Mouse (Mus musculus) layer of hippocampus, adult 2 months (tissue): Measurements from ENCODE around the gene Uvrag. TPM values are rescaled to one million over a fixed set of nuclear protein-coding genes. Genes with fewer than 3 reads are reported as not detected.
A peak's percentile ranks its signal among the peaks of the same experiment; 100 is the strongest.
"Not testable (repeated sequence)": the region's sequence is repeated elsewhere in the genome, so short reads cannot be mapped to it uniquely, and the experiment has no call there.

Experiments
- DNase-seq, 2 experiments: peaks; one replicate each; pipeline ENCODE4 v3.0.0; 2022; ENCODE audit warnings: low spot score in 2 of 2
- H3K27ac ChIP-seq: fragments of 200-600 bp; 2 replicates; pipeline ENCODE4 v1.8.1; 2022
- H3K4me3 ChIP-seq: fragments of 200-600 bp; 2 replicates; pipeline ENCODE4 v1.8.1; 2022; ENCODE audit warnings: mild to moderate bottlenecking
- CTCF ChIP-seq: fragments of 200-600 bp; conservative IDR thresholded peaks from 2 replicates; pipeline ENCODE4 v1.8.1; 2022; ENCODE audit warnings: antibody characterized with exemption, mild to moderate bottlenecking, moderate library complexity
- total RNA-seq, 2 experiments: library from RNA; stranded (reverse); gene quantifications; 2 replicates each; pipeline ENCODE4 v1.2.3; 2021

The Uvrag gene
- total RNA-seq, 2 experiments from 2014 or later, result 48.9 to 52.4 TPM

GRCm38 (mm10) chr7:98968741-98969395 is 172.1 kb downstream of the Uvrag start:
- DNase-seq, result no peak
- H3K27ac ChIP-seq, result no peak overlapping the region
- TF ChIP-seq CTCF, result no peak

GRCm38 (mm10) chr7:98968082-98968674 is 172.8 kb downstream of the Uvrag start:
- peak overlapping the region; percentile 18 for H3K4me3 ChIP-seq
- TF ChIP-seq CTCF, result no peak
- DNase-seq, result peak in 1 of 2 experiments; percentile 42
- H3K27ac ChIP-seq, result no peak overlapping the region; the same call in 1 of the 2 replicates

More at GRCm38 (mm10) chr7:98968741-98969395, 172.1 kb downstream of the Uvrag start:
- no peak overlapping the region for H3K4me3 ChIP-seq

GRCm38 (mm10) chr7:98967672-98968071 is 173.3 kb downstream of the Uvrag start:
- peak overlapping the region; percentile 18; the same call in 1 of the 2 replicates for H3K4me3 ChIP-seq
- TF ChIP-seq CTCF, result no peak
- H3K27ac ChIP-seq, result no peak overlapping the region
- no peak for DNase-seq

- not testable (repeated sequence) for DNase-seq, H3K27ac ChIP-seq, H3K4me3 ChIP-seq
Measured at GRCm38 (mm10) chr7:98963581-98963980, 177.4 kb downstream of the Uvrag start.

- peak; percentile 82 for TF ChIP-seq CTCF
- H3K4me3 ChIP-seq, result no peak overlapping the region
- no peak overlapping the region for H3K27ac ChIP-seq
- peak; percentile 37 to 68 for DNase-seq
Measured at GRCm38 (mm10) chr7:98962547-98963311, 178.2 kb downstream of the Uvrag start.

GRCm38 (mm10) chr7:98962074-98962473 is 178.9 kb downstream of the Uvrag start:
- no peak overlapping the region for H3K4me3 ChIP-seq
- no peak for DNase-seq
- no peak for TF ChIP-seq CTCF
- H3K27ac ChIP-seq, result no peak overlapping the region

- Histone ChIP-seq H3K4me3 (no peak overlapping the region), H3K27ac (peak overlapping the region; percentile 28; the same call in 1 of the 2 replicates)
- no peak for TF ChIP-seq CTCF
- DNase-seq, result peak in 1 of 2 experiments; percentile 24
Measured at GRCm38 (mm10) chr7:98960274-98960673, 180.7 kb downstream of the Uvrag start.

GRCm38 (mm10) chr7:98959246-98959645 is 181.7 kb downstream of the Uvrag start:
- DNase-seq, result no peak
- H3K27ac ChIP-seq, result no peak overlapping the region
- H3K4me3 ChIP-seq, result no peak overlapping the region
- TF ChIP-seq CTCF, result no peak

- H3K27ac ChIP-seq, result no peak overlapping the region
- no peak overlapping the region for H3K4me3 ChIP-seq
- no peak for DNase-seq
- TF ChIP-seq CTCF, result no peak
Measured at GRCm38 (mm10) chr7:98958172-98958571, 182.8 kb downstream of the Uvrag start.

- DNase-seq, result no peak
- TF ChIP-seq CTCF, result no peak
- no peak overlapping the region for H3K27ac ChIP-seq
- no peak overlapping the region for H3K4me3 ChIP-seq
Measured at GRCm38 (mm10) chr7:98957111-98957741, 183.7 kb downstream of the Uvrag start.

GRCm38 (mm10) chr7:98956609-98957008 is 184.3 kb downstream of the Uvrag start:
- DNase-seq, result no peak
- TF ChIP-seq CTCF, result no peak
- H3K4me3 ChIP-seq, result no peak overlapping the region

GRCm38 (mm10) chr7:98953649-98954048 is 187.3 kb downstream of the Uvrag start:
- Histone ChIP-seq H3K4me3 (no peak overlapping the region), H3K27ac (no peak overlapping the region)
- no peak for DNase-seq
- no peak for TF ChIP-seq CTCF

More at GRCm38 (mm10) chr7:98956609-98957008, 184.3 kb downstream of the Uvrag start:
- no peak overlapping the region for H3K27ac ChIP-seq

GRCm38 (mm10) chr7:98944986-98945385 is 196.0 kb downstream of the Uvrag start:
- no peak for DNase-seq
- Histone ChIP-seq H3K4me3 (no peak overlapping the region), H3K27ac (no peak overlapping the region)
- TF ChIP-seq CTCF, result no peak
